Mouse (Mus musculus): Measurements from ENCODE around the gene Pmvk. TPM values are rescaled to one million over a fixed set of nuclear protein-coding genes. Genes with fewer than 3 reads are reported as not detected.
A peak's percentile ranks its signal among the peaks of the same experiment; 100 is the strongest.

The Pmvk gene
- total and polyA plus RNA-seq, 3 experiments = 6.7 to 14.8 (median 7.5) TPM

DNA sequence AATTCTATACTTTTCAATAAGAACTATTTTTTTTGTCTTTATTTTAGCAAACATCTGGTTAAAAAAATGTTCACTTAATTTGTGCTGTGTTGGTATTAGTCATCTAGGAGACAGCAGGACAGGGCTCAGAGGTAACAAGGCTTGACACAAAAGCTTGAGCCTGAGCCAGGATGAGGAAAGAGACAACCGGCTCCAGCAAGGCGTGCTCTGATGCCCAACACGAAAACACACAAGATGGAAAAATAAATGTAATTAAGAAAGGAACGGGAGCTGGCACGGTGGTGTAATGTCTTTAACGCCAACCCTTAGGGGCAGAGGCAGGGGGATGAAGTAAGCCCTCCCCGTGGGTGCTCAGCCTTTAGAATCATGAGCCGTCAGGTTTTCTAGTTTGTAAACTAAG lies 31.8 kb downstream of the Pmvk start:
- Histone ChIP-seq H3K79me2 (replicated peaks; ENCODE audit: control insufficient read depth, insufficient read depth, low read length) (no peaks in the 10 kb centered on the region), H3K36me3 (ENCODE audit: control insufficient read depth, insufficient read depth, low read length) (no peaks in the 10 kb centered on the region), H3K4me3 (no peak overlapping the region), H3K4me1 (ENCODE audit: control insufficient read depth, insufficient read depth, low read length) (peaks cover 6% of the 10 kb centered on the region), H3K27me3 (ENCODE audit: control insufficient read depth, insufficient read depth, low read length) (no peaks in the 10 kb centered on the region), H3K27ac (no peak overlapping the region), H3K9ac (ENCODE audit: low read depth, low read length) (no peak overlapping the region)
- DNase-seq = no peak
- intact Hi-C loops (cut with DNase I) = loop anchor here (5.0 kb wide), 2 partner anchors 39 to 89 kb away; no protein-coding TSS in a partner anchor
- no peak for TF ChIP-seq POLR2A (IDR thresholded peaks at IDR 0.05; ENCODE audit: insufficient read depth, low read depth, low read length)
- TF ChIP-seq EP300 (IDR thresholded peaks at IDR 0.05; ENCODE audit: insufficient read depth, low read depth, low read length) = no peak
- TF ChIP-seq CTCF (IDR thresholded peaks at IDR 0.05) = no peak
- WGBS = 69% methylated on average over 8 of the region's 8 CpGs

DNA sequence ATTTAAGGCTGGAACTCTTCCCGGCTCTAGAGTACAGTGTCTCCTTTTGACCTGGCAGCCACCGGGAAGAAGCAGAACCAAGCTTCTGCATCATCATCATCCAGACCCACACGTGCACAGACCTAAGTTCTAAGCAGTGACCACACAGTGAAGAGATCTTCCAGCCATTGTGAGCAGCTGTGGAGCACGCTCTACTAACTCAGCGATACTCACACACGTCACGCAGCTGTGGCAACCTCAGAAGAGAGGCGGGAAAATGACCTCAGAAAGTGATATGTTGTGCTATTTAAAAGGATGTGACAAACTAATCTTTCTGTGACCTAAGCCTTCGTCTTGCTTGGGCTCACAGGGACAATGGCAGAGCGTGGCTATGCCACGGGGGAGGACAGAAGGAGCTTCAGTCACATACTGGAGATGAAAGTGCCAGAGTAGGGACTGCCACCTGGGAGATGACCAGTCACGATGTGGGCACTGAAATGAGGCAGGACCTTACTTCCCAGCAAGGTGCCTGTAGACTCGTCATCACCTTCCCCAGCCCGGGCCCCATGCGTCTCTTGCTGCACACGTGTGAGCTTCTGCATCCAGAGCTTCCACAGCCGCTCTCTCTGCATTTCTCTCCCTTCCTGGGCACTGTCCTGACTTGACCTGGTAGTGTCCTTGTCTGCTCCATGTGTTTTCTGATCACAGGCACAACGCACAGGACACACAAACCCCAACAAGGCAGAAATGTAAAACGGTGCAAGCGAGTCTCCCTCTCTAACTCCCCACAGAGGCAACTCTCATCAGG lies 32.8 kb downstream of the Pmvk start:
- Histone ChIP-seq H3K9ac (ENCODE audit: low read depth, low read length) (peak overlapping the region; percentile 42), H3K27me3 (ENCODE audit: control insufficient read depth, insufficient read depth, low read length) (no peaks in the 10 kb centered on the region), H3K27ac (peak overlapping the region; percentile 40), H3K4me3 (no peak overlapping the region), H3K36me3 (ENCODE audit: control insufficient read depth, insufficient read depth, low read length) (no peaks in the 10 kb centered on the region), H3K4me1 (ENCODE audit: control insufficient read depth, insufficient read depth, low read length) (peaks cover 6% of the 10 kb centered on the region), H3K79me2 (replicated peaks; ENCODE audit: control insufficient read depth, insufficient read depth, low read length) (no peaks in the 10 kb centered on the region)
- intact Hi-C loops (cut with DNase I) = loop anchor here (5.0 kb wide), 2 partner anchors 40 to 90 kb away; no protein-coding TSS in a partner anchor
- no peak for DNase-seq
- 32% methylated on average over 20 of the region's 20 CpGs for WGBS
- TF ChIP-seq CTCF (IDR thresholded peaks at IDR 0.05) = no peak
- 0 out of 2 replicates have a peak, but pooled peaks have one; percentile 6 for TF ChIP-seq EP300 (IDR thresholded peaks at IDR 0.05; ENCODE audit: insufficient read depth, low read depth, low read length)

- H3K36me3 ChIP-seq (ENCODE audit: control insufficient read depth, insufficient read depth, low read length) = no peaks in the 10 kb centered on the region
- H3K9ac ChIP-seq (ENCODE audit: low read depth, low read length) = no peak overlapping the region
- intact Hi-C loops (cut with DNase I) = no loop called here
- no peak for DNase-seq
- no peak overlapping the region for H3K4me3 ChIP-seq
- H3K27me3 ChIP-seq (ENCODE audit: control insufficient read depth, insufficient read depth, low read length) = no peaks in the 10 kb centered on the region
- H3K27ac ChIP-seq = no peak overlapping the region
- H3K79me2 ChIP-seq (replicated peaks; ENCODE audit: control insufficient read depth, insufficient read depth, low read length) = no peaks in the 10 kb centered on the region
- no peak for TF ChIP-seq CTCF (IDR thresholded peaks at IDR 0.05)
- no peak for TF ChIP-seq EP300 (IDR thresholded peaks at IDR 0.05; ENCODE audit: insufficient read depth, low read depth, low read length)
- no peak for TF ChIP-seq POLR2A (IDR thresholded peaks at IDR 0.05; ENCODE audit: insufficient read depth, low read depth, low read length)
- 87% methylated on average over 3 of the region's 3 CpGs for WGBS
- H3K4me1 ChIP-seq (ENCODE audit: control insufficient read depth, insufficient read depth, low read length) = peaks cover 6% of the 10 kb centered on the region
These were observed 36.4 kb downstream of the Pmvk start for GRCm38 (mm10) chr3:89490790-89491189.

- H3K4me3 ChIP-seq = no peak overlapping the region
- peaks cover 6% of the 10 kb centered on the region for H3K4me1 ChIP-seq (ENCODE audit: control insufficient read depth, insufficient read depth, low read length)
- H3K27me3 ChIP-seq (ENCODE audit: control insufficient read depth, insufficient read depth, low read length) = no peaks in the 10 kb centered on the region
- H3K9ac ChIP-seq (ENCODE audit: low read depth, low read length) = no peak overlapping the region
- H3K79me2 ChIP-seq (replicated peaks; ENCODE audit: control insufficient read depth, insufficient read depth, low read length) = no peaks in the 10 kb centered on the region
- TF ChIP-seq EP300 (IDR thresholded peaks at IDR 0.05; ENCODE audit: insufficient read depth, low read depth, low read length) (no peak), CTCF (IDR thresholded peaks at IDR 0.05) (no peak), POLR2A (IDR thresholded peaks at IDR 0.05; ENCODE audit: insufficient read depth, low read depth, low read length) (no peak)
- intact Hi-C loops (cut with DNase I) = no loop called here
- H3K36me3 ChIP-seq (ENCODE audit: control insufficient read depth, insufficient read depth, low read length) = no peaks in the 10 kb centered on the region
- no peak for DNase-seq
- WGBS = 70% methylated on average over 5 of the region's 5 CpGs
- H3K27ac ChIP-seq = no peak overlapping the region
These were observed 37.2 kb downstream of the Pmvk start for GRCm38 (mm10) chr3:89491559-89491958.

GRCm38 (mm10) chr3:89492701-89493151 lies 38.4 kb downstream of the Pmvk start:
- no peaks in the 10 kb centered on the region for H3K27me3 ChIP-seq (ENCODE audit: control insufficient read depth, insufficient read depth, low read length)
- no peak overlapping the region for H3K4me3 ChIP-seq
- intact Hi-C loops (cut with DNase I) = no loop called here
- H3K27ac ChIP-seq = no peak overlapping the region
- no peaks in the 10 kb centered on the region for H3K79me2 ChIP-seq (replicated peaks; ENCODE audit: control insufficient read depth, insufficient read depth, low read length)
- DNase-seq = no peak
- 64% methylated on average over 8 of the region's 8 CpGs for WGBS
- H3K36me3 ChIP-seq (ENCODE audit: control insufficient read depth, insufficient read depth, low read length) = no peaks in the 10 kb centered on the region
- TF ChIP-seq EP300 (IDR thresholded peaks at IDR 0.05; ENCODE audit: insufficient read depth, low read depth, low read length) (no peak), CTCF (IDR thresholded peaks at IDR 0.05) (no peak), POLR2A (IDR thresholded peaks at IDR 0.05; ENCODE audit: insufficient read depth, low read depth, low read length) (no peak)
- no peaks in the 10 kb centered on the region; the same call in 1 of the 2 replicates for H3K4me1 ChIP-seq (ENCODE audit: control insufficient read depth, insufficient read depth, low read length)
- no peak overlapping the region for H3K9ac ChIP-seq (ENCODE audit: low read depth, low read length)

- no peak overlapping the region for H3K4me3 ChIP-seq
- TF ChIP-seq POLR2A (IDR thresholded peaks at IDR 0.05; ENCODE audit: insufficient read depth, low read depth, low read length) (no peak), EP300 (IDR thresholded peaks at IDR 0.05; ENCODE audit: insufficient read depth, low read depth, low read length) (no peak), CTCF (IDR thresholded peaks at IDR 0.05) (no peak)
- H3K27ac ChIP-seq = no peak overlapping the region
- H3K27me3 ChIP-seq (ENCODE audit: control insufficient read depth, insufficient read depth, low read length) = no peaks in the 10 kb centered on the region
- H3K36me3 ChIP-seq (ENCODE audit: control insufficient read depth, insufficient read depth, low read length) = no peaks in the 10 kb centered on the region
- 85% methylated on average over 5 of the region's 5 CpGs for WGBS
- no peak overlapping the region for H3K9ac ChIP-seq (ENCODE audit: low read depth, low read length)
- no peaks in the 10 kb centered on the region for H3K4me1 ChIP-seq (ENCODE audit: control insufficient read depth, insufficient read depth, low read length)
- no peak for DNase-seq
- intact Hi-C loops (cut with DNase I) = no loop called here
- no peaks in the 10 kb centered on the region for H3K79me2 ChIP-seq (replicated peaks; ENCODE audit: control insufficient read depth, insufficient read depth, low read length)
These were observed 40.3 kb downstream of the Pmvk start for GRCm38 (mm10) chr3:89494630-89495029.
